Mouse (Mus musculus) heart, adult 2 months (tissue): Measurements from ENCODE around the gene Tufm.

Experiments used
- CTCF ChIP-seq: fragments of 200-600 bp; IDR thresholded peaks from 2 replicates; pipeline ENCODE4 v1.8.1; 2022; ENCODE audit warnings: antibody characterized with exemption, mild to moderate bottlenecking, moderate library complexity
- POLR2A ChIP-seq: fragments of 200-500 bp; IDR thresholded peaks from 2 replicates; pipeline ENCODE4 v1.6.1; 2011; ENCODE audit warnings: mild to moderate bottlenecking, low read depth, low read length, control low read depth; ENCODE audit not compliant: insufficient read depth

GRCm38 (mm10) chr7:126443997-126444396 lies 43.2 kb upstream of the Tufm start:
- no peak for TF ChIP-seq CTCF
- no peak for TF ChIP-seq POLR2A
